Mouse (Mus musculus): ENCODE measurements around the gene Enox2.

Gene Enox2

DNA sequence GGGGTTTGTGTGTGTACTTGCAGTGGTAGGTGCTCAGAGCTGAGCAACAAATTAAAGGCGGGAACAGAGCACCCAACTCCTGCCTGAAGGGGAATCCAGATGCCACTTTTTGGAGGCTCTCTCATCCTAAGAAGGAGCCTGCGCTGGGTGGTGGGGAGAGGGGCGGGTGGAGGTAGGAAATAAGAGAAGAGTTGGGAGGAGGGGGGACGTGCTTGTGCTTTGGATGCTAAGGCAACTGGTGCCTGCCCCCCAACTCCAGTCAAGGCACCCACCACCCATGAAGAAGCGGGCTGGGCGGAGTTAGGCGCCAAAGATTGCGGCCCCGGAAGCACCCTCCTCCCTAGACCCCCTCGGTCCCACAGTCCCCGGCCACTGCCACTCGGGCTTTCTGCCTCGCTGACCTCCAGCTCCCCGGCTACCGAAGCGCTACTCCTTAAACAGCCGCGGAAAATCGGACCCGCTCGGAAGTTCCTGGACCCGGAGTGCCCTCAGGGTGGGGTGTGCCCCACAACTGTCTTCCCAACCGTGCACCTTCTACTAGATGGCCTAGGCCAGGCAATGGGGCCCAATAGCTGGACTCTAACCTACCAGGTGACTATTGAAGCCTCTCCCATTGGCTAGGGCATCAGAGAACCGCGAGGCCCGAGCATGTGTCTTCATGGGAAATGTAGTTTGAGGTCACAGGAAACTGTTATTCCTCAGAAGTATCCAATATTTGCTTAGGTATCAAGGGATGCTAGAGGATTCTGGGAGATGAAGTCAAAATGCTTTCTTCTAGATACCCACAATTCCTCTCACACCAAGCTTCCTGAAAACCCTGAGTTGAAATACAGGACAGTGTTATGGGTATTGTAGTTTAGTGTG is at the start of gene Enox2:
TSS of gene Enox2 (minus strand) at position 560 of the 864 bp plus-strand sequence.
- peak; percentile 88 for DNase-seq

DNA sequence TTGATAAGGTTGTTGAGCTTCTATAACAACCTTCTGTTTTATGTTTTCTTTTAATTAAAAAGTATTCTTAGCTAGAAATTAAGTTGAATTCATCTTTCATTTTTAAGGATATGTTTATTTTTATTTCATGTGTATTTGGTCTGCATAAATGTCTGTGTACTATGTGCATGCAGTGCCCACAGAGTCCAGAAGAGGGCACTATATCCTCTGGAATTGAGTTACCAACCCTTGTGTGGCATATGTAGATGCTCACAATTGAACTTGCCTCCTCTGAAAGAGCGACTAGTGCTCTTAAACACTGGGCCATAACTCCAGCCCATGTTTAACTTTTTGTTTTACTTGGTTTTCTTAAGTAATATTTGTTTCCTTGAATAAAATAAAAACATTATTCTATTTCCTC is 21.4 kb upstream of the Enox2 start:
- peak; percentile 2 for DNase-seq

DNA sequence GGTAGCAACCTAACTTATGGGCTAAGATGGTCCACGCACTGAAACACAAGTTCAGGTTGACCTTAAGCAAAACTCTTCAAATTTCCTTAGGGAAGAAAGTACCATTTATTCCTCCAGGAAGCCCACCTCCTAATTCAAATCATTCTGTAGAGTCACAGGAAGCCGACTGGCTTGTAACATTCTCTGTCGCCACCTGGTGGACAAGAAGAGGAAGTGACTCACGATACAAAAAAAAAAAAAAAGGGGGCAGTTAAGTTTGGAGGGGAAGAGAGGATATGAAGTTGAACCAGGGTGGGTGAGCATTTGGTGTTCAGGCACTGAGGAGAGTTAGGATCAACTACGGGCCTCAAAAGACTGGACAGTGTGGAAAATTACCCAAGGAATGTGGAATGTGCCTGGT is 18.6 kb upstream of the Enox2 start:
- peak; percentile 11 for DNase-seq

DNA sequence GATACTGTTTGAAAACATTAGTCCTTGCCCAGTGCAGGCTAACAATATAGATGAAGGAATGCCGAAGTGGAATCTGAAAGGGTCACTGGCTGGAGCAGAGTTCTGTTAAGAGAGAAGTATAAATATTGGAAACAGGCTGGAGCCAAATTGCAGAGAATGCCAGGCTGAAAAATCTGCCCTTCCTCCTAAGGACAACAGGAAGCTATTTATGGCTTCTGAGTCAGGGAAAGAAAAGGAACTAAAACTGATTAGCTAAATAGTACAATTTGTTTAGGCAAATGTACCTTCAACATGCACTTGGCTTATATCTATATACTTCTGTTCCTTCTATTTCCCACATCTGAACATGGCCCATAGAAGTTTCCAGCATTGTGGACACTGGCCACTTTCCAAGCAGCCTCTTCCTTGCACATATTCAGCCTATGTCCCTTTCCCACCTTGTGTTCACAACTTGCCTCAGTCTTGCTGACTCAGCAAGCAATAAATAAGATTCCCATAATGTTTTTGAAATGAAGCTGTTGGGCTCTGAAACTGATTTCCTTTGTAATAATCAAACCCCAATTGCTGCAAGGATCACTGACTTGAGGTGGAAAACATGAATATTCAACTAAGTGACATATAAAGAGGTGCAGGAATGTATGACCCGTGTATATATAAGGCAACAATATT is 8.0 kb downstream of the Enox2 start:
- DNase-seq: no peak

DNA sequence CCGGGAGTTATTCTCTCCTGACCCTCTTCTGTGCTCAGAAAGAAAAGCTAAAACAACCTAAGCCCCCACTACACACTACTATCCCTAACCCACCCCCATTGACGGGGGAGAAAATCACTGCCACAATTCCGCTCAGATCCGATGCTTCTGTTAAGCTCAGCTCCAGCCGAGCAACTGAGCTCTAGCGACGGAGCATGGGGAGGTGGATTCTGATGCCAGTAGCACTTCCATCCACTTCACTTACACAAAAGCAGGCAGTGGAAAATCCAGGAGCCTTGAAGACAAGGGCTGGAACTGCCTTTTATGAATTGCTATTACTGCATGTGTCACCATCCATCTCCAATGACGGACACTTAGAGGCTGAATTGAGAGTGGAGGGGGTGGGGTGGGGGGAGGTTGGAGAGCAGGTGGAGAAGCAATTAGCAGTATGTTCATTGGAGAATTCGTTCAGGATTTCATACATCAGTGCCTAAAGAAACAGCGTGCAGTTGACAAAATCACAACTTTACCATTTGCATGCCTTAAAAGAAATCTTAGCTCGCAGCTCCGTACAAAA is 14.5 kb downstream of the Enox2 start:
- no peak for DNase-seq

DNA sequence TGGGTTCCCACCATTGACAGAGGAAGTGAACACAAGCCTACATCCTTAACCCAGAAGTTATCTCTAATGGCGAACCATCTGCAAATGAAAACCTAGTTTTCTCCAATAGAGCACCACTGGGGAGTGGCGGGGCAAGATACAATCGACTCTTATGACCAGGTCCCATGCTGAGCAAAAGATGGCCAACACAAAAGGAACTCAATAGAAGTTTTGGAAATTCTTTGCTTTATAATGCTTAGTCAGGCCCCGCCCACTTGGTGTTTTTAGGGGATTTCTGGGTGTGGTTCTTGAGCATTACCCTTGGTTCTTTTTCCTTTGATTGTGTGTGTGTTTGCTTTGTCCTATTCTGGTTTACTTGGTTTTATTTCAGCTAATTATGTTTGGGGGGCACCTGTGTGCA is 37.2 kb downstream of the Enox2 start:
- DNase-seq: no peak

DNA sequence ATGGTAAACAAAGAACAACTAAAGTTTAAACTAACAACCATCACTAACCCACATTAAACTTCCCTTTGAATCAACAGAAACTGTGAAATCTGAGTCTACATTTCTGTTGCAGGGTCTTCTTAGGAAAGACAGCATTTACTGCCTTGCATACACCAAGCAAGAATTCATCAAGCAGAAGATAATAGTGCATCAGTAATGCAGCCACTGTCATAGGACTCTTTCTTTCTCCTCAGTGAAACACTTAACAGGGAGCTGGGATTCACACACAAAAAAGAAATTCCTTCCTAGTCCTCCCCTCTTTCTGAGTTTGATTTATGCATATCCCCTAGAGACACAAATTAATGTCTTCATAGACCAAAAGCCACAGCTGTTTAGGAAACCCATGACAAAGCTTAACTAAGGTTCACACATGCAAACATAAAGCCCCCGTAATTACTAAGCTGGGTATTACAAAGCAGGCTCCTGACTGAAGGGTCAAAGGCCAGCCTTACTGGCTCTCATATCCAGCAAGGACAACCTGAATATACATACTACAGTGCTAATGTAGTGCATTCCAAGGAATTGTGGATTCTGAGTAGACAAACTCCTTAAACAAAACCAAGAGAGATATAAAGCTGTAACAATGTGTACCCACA is 62.1 kb downstream of the Enox2 start:
- DNase-seq: no peak

DNA sequence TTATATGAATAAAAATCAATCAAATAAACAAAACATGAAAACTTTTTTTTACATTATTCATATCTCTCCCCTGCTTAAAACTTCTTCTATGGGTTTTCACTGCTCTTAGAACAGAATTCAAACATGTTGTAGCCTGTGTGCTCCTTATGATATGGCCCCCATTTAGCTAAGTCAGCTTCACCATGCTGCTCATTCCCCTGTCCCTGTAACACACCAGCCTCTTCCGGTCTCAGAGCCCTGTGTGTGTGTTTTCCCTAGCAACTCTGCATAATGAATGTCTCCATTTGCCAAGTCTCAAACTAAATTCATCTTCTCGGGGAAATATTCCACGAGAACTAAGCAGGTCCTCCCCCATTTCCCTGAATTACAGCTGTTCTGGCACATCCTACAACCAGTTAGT is 71.6 kb downstream of the Enox2 start:
- DNase-seq: no peak

DNA sequence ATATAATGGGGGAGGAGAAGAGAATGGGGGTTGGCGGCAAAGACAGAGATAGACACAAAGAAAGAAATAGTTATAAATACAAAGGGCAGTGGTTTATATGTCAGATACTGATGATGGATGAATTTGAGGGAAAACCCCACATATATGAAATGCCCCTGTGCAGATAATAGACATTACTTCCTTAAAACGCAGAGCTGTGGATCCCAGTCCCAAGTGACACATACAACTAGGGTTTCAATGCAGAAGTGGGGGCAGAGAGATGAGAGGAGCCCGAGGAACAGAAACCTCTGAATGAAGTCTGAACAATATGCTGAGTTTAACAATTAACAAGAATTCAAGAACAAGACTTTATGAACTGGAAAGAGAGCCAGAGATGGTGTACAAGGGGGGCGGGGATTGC is 91.7 kb downstream of the Enox2 start:
- DNase-seq: no peak

DNA sequence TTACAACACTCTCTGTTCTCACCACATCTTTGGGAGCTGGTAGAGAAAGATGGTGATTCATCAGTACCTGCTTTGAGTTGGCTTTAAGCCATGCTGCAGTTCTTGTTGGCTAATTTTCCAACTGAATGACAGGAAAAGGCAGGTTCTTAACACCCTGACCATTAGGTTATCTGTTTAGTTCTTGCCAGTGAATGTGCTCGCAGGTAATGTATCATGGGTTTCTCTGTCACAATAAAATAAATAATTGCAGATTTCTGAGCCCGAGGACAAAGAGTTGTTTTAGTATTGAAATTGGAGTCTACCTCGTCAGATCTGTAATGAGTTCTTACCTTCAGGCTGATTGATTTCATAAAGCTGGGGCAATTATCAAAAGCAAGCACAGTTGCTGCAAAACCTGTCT is 106.9 kb downstream of the Enox2 start:
- DNase-seq: no peak

DNA sequence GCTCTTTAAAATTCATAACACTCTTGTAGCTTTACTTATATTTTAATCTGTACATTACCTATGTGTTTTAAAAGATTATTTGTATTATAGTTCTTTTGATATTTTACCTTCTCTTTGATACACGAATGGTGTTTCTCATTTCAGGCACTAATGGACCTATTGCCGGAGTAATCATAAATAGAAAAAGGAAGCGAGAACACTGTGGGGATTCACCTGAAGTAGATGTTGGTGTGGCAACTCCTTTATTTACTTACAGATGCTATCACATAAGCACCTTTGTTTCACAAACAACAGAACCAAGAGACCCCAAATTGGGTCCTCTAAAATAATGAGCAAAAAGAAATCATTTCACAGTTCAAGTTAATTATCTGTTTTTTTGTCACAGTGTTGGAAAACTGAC is 109.4 kb downstream of the Enox2 start:
- DNase-seq: no peak

DNA sequence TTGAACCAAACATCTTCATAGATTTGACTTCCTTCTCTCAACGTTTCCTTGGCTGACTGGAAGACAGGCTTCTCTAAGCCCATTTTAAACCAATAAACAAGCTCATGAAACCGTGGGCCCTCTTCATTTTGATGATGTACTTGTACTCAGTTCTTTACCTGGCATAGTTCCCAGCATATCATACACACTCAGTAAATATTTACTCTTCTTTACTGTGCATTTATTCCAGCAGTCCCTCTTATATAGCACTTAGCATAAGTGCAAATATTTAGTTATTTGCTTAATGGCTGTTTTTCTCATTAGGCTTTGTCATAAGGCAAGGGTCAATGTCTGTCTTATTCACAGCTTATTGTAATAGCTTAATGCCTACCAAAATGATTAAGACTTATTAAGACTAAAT is 133.8 kb downstream of the Enox2 start:
- DNase-seq: no peak

DNA sequence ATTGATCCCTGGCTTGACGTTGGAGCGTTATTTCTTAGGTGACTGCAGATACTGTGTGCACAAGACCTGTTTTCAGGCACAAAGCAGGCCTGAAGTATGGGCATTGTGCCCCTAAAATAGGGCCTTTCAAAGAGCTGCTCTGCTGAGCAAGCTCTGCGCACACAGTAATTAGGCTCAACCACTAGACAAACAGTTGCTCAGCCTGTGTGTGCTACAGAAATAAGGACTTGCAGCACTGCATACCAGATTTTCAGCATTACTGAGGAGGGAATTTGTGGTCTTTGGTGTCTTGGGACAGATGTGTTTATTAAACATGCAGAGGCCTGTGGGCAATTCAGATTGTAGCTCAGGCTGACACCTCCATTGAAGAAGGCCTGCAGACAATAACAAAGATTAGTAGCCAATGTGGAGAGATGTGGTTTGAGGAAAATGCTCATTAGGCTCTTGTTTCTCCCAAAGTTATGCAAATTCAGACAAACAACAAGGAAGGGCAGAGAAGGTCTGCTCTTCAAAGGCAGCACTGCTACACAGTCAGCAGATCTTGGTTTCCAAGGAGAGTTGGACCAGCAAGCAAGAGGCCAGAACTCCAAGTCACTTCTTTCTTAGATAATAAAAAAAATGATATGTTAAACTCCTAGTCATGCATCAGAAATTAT is 163.2 kb downstream of the Enox2 start:
- peak; percentile 1 for DNase-seq

DNA sequence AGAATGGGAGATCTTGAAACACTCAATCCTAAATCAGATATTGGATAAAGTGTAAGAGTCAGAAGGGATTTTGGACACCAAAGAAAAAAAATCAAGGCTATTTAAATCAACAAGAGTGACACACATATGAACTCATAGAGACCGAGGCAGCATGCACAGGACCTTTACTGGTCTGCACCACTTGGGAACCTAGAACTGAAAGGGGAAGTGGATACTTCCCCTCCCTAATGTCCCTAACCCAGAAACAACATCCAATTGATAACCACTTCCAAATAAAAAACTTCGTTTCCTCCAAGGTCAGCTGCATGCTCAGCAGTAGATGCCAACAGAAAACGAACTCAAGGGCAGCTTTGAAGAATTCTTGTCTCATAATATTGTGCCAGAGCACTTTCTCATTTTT is 171.6 kb downstream of the Enox2 start:
- no peak for DNase-seq

DNA sequence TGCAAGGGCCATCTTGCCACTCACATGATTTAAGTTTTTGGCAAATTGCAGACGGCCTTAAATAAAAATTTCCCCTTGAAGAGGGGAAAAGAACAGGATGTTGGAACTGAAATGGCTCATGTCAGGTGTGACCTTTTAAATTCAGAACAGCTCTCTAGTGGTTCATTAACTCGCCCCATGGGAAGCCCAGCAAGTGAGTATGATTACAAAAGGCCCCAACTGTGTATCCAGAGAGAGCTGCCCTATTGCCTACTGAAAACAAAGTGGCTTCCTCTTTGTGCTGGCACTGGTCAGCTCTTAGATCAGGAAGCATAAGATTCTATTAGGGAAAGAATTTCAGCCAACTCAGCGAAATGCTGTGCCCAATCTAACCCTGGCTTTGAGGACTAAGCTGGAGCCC is 175.6 kb downstream of the Enox2 start:
- no peak for DNase-seq

DNA sequence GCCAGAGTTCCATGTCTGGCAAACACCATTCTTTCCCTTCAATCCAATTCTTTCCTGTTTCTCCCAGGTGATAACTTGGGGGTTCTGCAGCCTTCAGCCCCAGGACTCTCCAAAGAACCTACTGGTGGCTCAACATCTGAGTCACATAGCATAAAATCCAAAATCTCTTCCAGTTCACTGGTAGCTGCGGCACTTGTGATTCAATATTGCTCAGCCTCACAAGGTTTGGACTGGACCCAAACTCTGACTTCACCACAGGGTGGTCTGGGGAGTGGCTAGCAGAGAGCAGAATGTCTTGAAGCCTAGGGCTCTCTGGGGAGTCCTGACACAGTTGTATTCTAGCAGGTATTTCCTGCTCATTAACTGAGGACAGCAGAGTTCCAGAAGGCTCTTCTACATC is 187.5 kb downstream of the Enox2 start:
- DNase-seq: peak; percentile 20

DNA sequence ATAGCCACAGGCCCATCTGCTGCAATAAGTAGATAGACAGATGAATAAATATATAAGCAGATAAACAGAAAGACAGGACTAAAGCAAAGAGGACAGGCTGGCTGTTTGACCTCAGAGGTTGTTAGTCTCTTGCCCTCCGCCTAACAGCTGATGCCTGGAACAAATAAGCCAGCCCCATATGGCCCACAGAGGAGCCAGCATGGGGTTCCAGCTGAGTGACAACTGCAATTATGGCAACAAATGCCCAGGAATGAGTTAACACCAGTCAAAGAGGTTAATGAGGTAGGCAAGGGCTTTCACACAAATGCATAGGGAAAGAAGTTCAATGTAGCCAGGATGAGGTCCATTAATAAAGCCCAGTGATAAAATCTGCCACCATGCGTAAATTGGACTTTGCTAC is 191.8 kb downstream of the Enox2 start:
- DNase-seq: no peak

DNA sequence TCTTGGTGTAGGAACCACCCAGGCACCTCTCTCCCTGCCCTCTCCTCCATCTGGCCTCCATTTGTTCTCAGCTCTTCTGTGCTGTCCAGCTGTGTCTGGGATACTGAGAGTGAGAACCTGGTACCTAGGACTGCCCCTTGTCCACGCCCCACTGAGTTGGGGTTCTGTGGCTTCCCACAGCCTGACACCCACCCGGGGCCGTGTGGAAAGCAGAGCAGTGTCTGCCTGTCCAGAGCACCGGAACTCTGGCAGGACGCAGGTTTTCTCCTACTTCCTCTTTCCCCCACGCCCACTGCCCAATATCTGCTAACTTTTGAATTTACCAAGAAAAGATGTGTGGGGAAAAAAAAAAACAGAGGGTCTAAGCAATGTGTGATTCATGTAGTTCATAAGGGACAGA is 213.0 kb downstream of the Enox2 start:
- no peak for DNase-seq

DNA sequence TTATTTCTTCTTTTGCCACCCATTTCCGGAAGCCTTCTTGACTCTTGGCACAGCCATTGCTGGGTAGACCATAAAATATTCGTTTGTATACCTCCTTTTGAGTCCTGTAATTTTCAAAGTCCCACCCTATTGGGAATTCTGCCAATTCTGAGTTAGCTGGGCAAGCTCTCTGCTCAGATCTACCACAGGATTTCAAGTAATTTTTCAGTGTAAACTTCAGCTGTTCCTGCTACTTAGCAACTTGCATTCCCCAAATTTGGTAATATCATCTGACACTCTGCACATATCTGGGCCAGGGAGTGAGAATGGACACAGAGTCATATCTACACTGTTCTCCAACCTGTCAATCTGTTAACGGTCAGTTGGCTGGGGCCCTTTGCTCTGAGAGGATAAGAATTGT is 214.5 kb downstream of the Enox2 start:
- peak; percentile 9 for DNase-seq

DNA sequence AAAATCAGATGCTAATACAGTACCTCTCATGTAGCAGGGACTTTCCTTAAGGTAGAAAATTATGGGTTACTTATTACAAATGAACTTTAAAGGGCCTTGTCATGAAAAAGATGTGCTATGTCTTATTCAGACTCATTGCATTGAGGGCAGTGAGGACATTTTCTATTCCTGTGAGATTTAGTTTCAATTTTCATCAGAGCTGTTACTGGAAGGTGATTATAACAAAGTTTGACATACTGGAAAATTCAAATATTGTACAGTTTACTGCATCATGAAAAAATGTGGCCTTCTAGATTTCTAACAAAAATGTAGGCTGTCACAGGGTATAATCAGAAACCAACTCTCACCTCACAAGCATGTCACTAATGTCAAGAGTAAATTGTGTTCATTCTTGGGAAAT is 242.9 kb downstream of the Enox2 start:
- no peak for DNase-seq

DNA sequence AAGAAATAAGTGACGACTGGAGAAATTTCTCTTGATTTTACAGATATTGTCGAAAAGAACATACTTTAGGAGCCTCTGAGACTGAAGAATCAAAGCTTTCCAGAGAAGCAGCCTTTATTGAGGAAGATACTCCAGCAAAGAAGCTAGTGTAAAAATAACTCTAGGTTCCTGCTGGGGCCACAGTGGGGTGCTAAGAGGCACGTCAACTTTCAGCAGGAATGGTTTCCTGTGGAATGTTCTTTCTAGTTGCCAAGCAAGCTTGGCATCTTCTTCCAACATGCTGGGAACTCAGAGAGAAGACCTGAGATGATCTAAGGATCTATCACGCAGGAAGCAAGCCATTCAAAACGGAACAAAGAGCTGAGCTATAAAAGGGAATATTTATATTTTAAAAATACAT is 278.3 kb downstream of the Enox2 start:
- no peak for DNase-seq

DNA sequence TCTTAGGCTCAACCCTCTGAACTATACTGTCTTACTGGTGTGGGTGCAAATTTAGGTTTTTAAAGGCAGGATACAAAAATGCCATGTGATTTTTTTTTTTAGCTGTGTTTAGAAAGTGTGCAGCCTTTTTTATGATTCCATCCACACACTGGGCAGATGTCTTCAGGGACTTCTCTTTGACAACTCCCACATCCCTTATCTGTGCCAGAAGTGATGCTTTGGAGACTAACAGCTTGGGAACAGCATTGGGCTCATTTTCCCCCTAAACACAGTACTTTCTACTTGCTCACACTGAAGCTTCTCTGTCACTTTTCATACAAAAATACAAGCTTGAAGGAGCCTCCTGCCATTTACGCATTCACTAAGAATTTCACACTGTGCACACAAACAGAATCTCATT is 282.4 kb downstream of the Enox2 start:
- DNase-seq: no peak

DNA sequence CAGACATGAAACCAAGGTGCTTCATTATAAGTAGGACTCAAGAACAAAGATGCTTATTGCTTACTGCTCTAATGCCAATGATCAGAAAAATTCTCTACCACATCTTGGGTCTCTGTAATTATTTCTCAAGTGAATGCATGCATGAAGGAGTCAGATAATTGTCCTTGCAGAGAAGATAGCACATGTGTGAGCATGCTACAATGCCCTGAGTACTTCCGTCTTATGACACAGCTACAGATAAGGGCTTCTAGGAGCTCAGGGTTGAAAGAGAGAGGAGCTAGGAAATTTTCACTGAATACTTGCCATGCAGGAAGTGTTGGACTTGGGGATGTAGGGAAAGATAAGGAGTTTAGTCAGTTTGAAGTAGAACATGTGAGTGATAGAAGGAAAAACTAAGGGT is 285.2 kb downstream of the Enox2 start:
- DNase-seq: no peak

Measured in lung, postnatal 10 days (tissue).